Mouse (Mus musculus) midbrain, embryonic 14.5 days (tissue): Measurements from ENCODE around the gene Il3ra. TPM values are rescaled to one million over a fixed set of nuclear protein-coding genes. Genes with fewer than 3 reads are reported as not detected.

Experiments used
- ATAC-seq: fragments of 200-750 bp; cut with Nextera tagmentation; 2 replicates; pipeline ENCODE4 v1.8.0; 2017; ENCODE audit warnings: moderate number of reproducible peaks, moderate library complexity; ENCODE audit not compliant: low FRiP score, low TSS enrichment
- DNase-seq: peaks from one replicate; pipeline ENCODE4 v3.0.0-alpha.2; 2015
- H3K27ac ChIP-seq: fragments of 300-500 bp; sonication (generic); replicated peaks from 2 replicates; pipeline ENCODE4 v1.5.1; 2014; ENCODE audit warnings: mild to moderate bottlenecking, low read depth, low read length, moderate library complexity
- H3K27me3 ChIP-seq: fragments of 300-500 bp; sonication (generic); 2 replicates; pipeline ENCODE4 v1.6.1; 2014; ENCODE audit warnings: low read length, control low read depth, mixed read lengths; ENCODE audit not compliant: control insufficient read depth, insufficient read depth
- H3K36me3 ChIP-seq: fragments of 300-500 bp; sonication (generic); 2 replicates; pipeline ENCODE4 v1.6.1; 2014; ENCODE audit warnings: low read length, control low read depth; ENCODE audit not compliant: control insufficient read depth, insufficient read depth
- H3K4me1 ChIP-seq: fragments of 300-500 bp; sonication (generic); 2 replicates; pipeline ENCODE4 v1.6.1; 2014; ENCODE audit warnings: mild to moderate bottlenecking, antibody characterized with exemption, low read length, control low read depth; ENCODE audit not compliant: control insufficient read depth, insufficient read depth
- H3K4me2 ChIP-seq: fragments of 300-500 bp; sonication (generic); 2 replicates; pipeline ENCODE4 v1.6.1; 2014; ENCODE audit warnings: mild to moderate bottlenecking, low read length, moderate library complexity
- H3K4me3 ChIP-seq: fragments of 300-500 bp; sonication (generic); replicated peaks from 2 replicates; pipeline ENCODE4 v1.5.1; 2014; ENCODE audit warnings: low read depth, low read length
- H3K9ac ChIP-seq: fragments of 300-500 bp; sonication (generic); replicated peaks from 2 replicates; pipeline ENCODE4 v1.6.1; 2014; ENCODE audit warnings: mild to moderate bottlenecking, low read length, moderate library complexity
- H3K9me3 ChIP-seq: fragments of 300-500 bp; sonication (generic); 2 replicates; pipeline ENCODE4 v1.6.1; 2016; ENCODE audit warnings: low read length, control low read depth, mixed read lengths; ENCODE audit not compliant: control insufficient read depth
- WGBS: fragments of 180-500 bp; shearing (Covaris S2); extraction: QIAGEN DNeasy Blood & Tissue Kit; methylation state at CpG from one replicate; pipeline ENCODE4 v1.1.7; 2014; 5-methylcytosine and 5-hydroxymethylcytosine counted together
- polyA plus RNA-seq: library from polyadenylated mRNA; unstranded; fragments of >200 nt; fragmentation: Nextera tagmentation; extraction: Ambion mirVana; gene quantifications from 2 replicates; pipeline ENCODE4 v1.2.1, GENCODE M21; 2014

Il3ra gene
- 2.4 TPM in 2 replicates for polyA plus RNA-seq

- Histone ChIP-seq H3K9ac (peak within 1 kb of the TSS; percentile 73), H3K4me1 (no peaks in the 10 kb centered on the region), H3K36me3 (no peaks in the 10 kb centered on the region), H3K27ac (peak within 1 kb of the TSS; percentile 79), H3K4me3 (peak within 1 kb of the TSS; percentile 61), H3K4me2 (peak within 1 kb of the TSS; percentile 79), H3K9me3 (peaks cover 26% of the 10 kb centered on the region), H3K27me3 (no peaks in the 10 kb centered on the region)
- WGBS, result 2% methylated on average over 69 of the region's 69 CpGs
- ATAC-seq, result peak; percentile 36
- peak; percentile 89 for DNase-seq
Observed at GRCm38 (mm10) chr14:14345948-14346812, at the start of gene Il3ra. Il3ra (plus strand) TSS chr14:14346275.

DNA sequence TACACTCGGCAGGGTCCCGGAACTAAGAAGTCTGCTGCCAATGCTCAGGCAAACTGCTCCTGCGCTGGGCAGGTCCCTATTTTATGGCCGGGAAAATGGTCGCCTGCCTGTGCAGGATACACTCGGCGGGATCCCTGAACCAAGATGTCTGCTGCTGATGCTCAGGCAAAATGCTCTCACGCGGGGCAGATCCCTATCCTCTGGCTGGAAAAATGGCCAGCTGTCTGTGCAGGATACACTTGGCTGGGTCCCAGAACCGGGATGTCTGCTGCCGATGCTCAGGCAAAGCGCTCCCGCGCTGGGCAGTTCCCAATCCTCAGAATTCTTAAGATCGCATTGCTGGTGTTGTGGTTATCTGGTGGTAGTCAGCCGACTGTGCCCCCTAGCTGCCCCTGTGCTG, 37.1 kb upstream of the Il3ra start:
- no peaks in the 10 kb centered on the region for H3K4me1 ChIP-seq
- H3K27me3 ChIP-seq, result no peaks in the 10 kb centered on the region
- no peak overlapping the region for H3K9ac ChIP-seq
- no peaks in the 10 kb centered on the region for H3K9me3 ChIP-seq
- DNase-seq (no peak), ATAC-seq (no peak)
- no peak overlapping the region for H3K4me3 ChIP-seq
- H3K36me3 ChIP-seq, result no peaks in the 10 kb centered on the region
- no peak overlapping the region for H3K4me2 ChIP-seq
- WGBS, result 58% methylated on average over 16 of the region's 16 CpGs
- H3K27ac ChIP-seq, result no peak overlapping the region

- 63% methylated on average over 14 of the region's 14 CpGs for WGBS
- Histone ChIP-seq H3K4me1 (no peaks in the 10 kb centered on the region), H3K27ac (no peak overlapping the region), H3K27me3 (no peaks in the 10 kb centered on the region), H3K4me3 (no peak overlapping the region), H3K9ac (no peak overlapping the region), H3K36me3 (no peaks in the 10 kb centered on the region), H3K4me2 (no peak overlapping the region), H3K9me3 (no peaks in the 10 kb centered on the region)
- DNase-seq, result no peak
- ATAC-seq, result no peak
Observed at GRCm38 (mm10) chr14:14309416-14309815, 36.7 kb upstream of the Il3ra start.

GRCm38 (mm10) chr14:14322528-14322927, 23.5 kb upstream of the Il3ra start, which contains the start of gene Olfr31:
Olfr31 (plus strand) TSS chr14:14322828.
- ATAC-seq, result no peak
- Histone ChIP-seq H3K36me3 (no peaks in the 10 kb centered on the region), H3K9me3 (no peaks in the 10 kb centered on the region), H3K27me3 (no peaks in the 10 kb centered on the region), H3K4me2 (no peak within 1 kb of the TSS), H3K9ac (no peak within 1 kb of the TSS), H3K27ac (no peak within 1 kb of the TSS), H3K4me1 (no peaks in the 10 kb centered on the region), H3K4me3 (no peak within 1 kb of the TSS)
- DNase-seq, result no peak

GRCm38 (mm10) chr14:14345113-14345871, 783 bp upstream of the Il3ra start:
- H3K27me3 ChIP-seq, result no peaks in the 10 kb centered on the region
- peak overlapping the region; percentile 79 for H3K27ac ChIP-seq
- 6% methylated on average over 40 of the region's 40 CpGs for WGBS
- H3K4me1 ChIP-seq, result no peaks in the 10 kb centered on the region
- DNase-seq, result peak; percentile 94
- ATAC-seq, result peak; percentile 81
- peak overlapping the region; percentile 79 for H3K4me2 ChIP-seq
- H3K9ac ChIP-seq, result peak overlapping the region; percentile 73
- H3K4me3 ChIP-seq, result peak overlapping the region; percentile 61
- H3K9me3 ChIP-seq, result peaks cover 24% of the 10 kb centered on the region
- no peaks in the 10 kb centered on the region for H3K36me3 ChIP-seq

GRCm38 (mm10) chr14:14346813-14347100, 682 bp downstream of the Il3ra start:
- ATAC-seq, result peak; percentile 7; the same call in 1 of the 2 replicates
- H3K36me3 ChIP-seq, result no peaks in the 10 kb centered on the region
- no peaks in the 10 kb centered on the region for H3K27me3 ChIP-seq
- no peak overlapping the region for H3K27ac ChIP-seq
- H3K4me1 ChIP-seq, result no peaks in the 10 kb centered on the region
- H3K9ac ChIP-seq, result peak overlapping the region; percentile 73
- no peak for DNase-seq
- WGBS, result 24% methylated on average over 15 of the region's 16 CpGs
- H3K9me3 ChIP-seq, result peaks cover 32% of the 10 kb centered on the region
- peak overlapping the region; percentile 61 for H3K4me3 ChIP-seq
- peak overlapping the region; percentile 79 for H3K4me2 ChIP-seq

DNA sequence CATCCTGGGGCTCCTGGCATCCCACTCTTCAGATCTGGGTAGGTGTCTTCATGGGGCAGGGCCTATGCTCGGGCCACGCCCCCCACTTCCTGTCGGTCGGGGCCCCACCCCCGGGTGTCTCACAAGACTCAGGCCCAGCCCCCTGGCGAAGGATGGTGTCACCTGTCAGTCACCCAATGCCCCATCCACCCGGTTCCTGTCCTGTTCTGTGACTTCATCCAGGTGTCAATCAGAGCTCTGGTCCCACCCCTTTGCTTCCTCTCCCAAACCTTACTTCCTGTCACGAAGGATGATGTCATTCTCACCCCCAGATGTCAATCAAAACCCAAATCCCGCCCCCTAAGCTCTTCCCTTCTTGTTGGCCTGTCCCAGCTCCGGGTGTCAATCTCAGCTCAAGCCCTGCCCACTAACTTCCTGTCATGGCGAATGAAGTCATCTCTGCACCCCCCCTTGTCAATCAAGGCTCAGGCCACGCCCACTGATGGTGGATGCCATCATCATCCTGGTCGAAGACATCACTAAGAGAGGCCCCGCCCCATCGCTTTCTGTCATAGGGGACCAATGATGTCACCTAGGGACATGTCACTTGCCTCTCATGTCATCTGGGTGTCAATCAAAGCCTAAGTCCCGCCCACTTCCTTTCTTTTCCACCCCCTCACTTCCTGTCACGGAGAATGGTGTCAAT, 1.2 kb downstream of the Il3ra start:
- peak overlapping the region; percentile 79 for H3K4me2 ChIP-seq
- peaks cover 34% of the 10 kb centered on the region for H3K9me3 ChIP-seq
- no peaks in the 10 kb centered on the region for H3K27me3 ChIP-seq
- 0 out of 2 replicates have a peak, but pooled peaks have one; percentile 0 for ATAC-seq
- no peak overlapping the region for H3K27ac ChIP-seq
- H3K4me3 ChIP-seq, result peak overlapping the region; percentile 61; the same call in 1 of the 2 replicates
- peak; percentile 32 for DNase-seq
- 86% methylated on average over 17 of the region's 17 CpGs for WGBS
- no peaks in the 10 kb centered on the region for H3K4me1 ChIP-seq
- H3K36me3 ChIP-seq, result no peaks in the 10 kb centered on the region
- no peak overlapping the region for H3K9ac ChIP-seq

GRCm38 (mm10) chr14:14347836-14348621, 2.0 kb downstream of the Il3ra start:
- H3K27me3 ChIP-seq, result no peaks in the 10 kb centered on the region
- H3K27ac ChIP-seq, result no peak overlapping the region
- no peak overlapping the region for H3K4me3 ChIP-seq
- no peaks in the 10 kb centered on the region for H3K4me1 ChIP-seq
- peak; percentile 7 for ATAC-seq
- DNase-seq, result peak; percentile 72
- no peaks in the 10 kb centered on the region for H3K36me3 ChIP-seq
- H3K4me2 ChIP-seq, result no peak overlapping the region
- WGBS, result 96% methylated on average over 14 of the region's 14 CpGs
- H3K9me3 ChIP-seq, result peaks cover 34% of the 10 kb centered on the region
- no peak overlapping the region for H3K9ac ChIP-seq
